Mouse (Mus musculus) liver, embryonic 12.5 days (tissue): ENCODE results near the gene Parp9. TPM values are rescaled to one million over a fixed set of nuclear protein-coding genes. Genes with fewer than 3 reads are reported as not detected.
"Not testable (repeated sequence)": the region's sequence is repeated elsewhere in the genome, so short reads cannot be mapped to it uniquely, and the experiment has no call there.

Experiments
- ATAC-seq: fragments of 200-750 bp; cut with Nextera tagmentation; 2 replicates; pipeline ENCODE4 v1.8.0; 2017; ENCODE audit warnings: moderate number of reproducible peaks, mild to moderate bottlenecking, moderate library complexity
- H3K27ac ChIP-seq: fragments of 300-500 bp; sonication (generic); 2 replicates; pipeline ENCODE4 v1.5.1; 2016; ENCODE audit warnings: mild to moderate bottlenecking
- H3K27me3 ChIP-seq: fragments of 300-500 bp; sonication (generic); replicated peaks from 2 replicates; pipeline ENCODE4 v1.6.1; 2016; ENCODE audit warnings: mild to moderate bottlenecking, moderate library complexity
- H3K36me3 ChIP-seq: fragments of 300-500 bp; sonication (generic); 2 replicates; pipeline ENCODE4 v1.6.1; 2016; ENCODE audit warnings: mild to moderate bottlenecking, moderate library complexity
- H3K4me1 ChIP-seq: fragments of 300-500 bp; sonication (generic); 2 replicates; pipeline ENCODE4 v1.6.1; 2016
- H3K4me2 ChIP-seq: fragments of 300-500 bp; sonication (generic); 2 replicates; pipeline ENCODE4 v1.6.1; 2016; ENCODE audit warnings: mild to moderate bottlenecking, moderate library complexity
- H3K4me3 ChIP-seq: fragments of 300-500 bp; sonication (generic); 2 replicates; pipeline ENCODE4 v1.5.1; 2016; ENCODE audit warnings: mild to moderate bottlenecking, moderate library complexity
- H3K9ac ChIP-seq: fragments of 300-500 bp; sonication (generic); 2 replicates; pipeline ENCODE4 v1.6.1; 2016; ENCODE audit warnings: mild to moderate bottlenecking, moderate library complexity
- H3K9me3 ChIP-seq: fragments of 300-500 bp; sonication (generic); replicated peaks from 2 replicates; pipeline ENCODE4 v1.6.1; 2016; ENCODE audit warnings: mild to moderate bottlenecking, moderate library complexity
- WGBS: fragments of 180-500 bp; shearing (Covaris S2); methylation state at CpG from one replicate; pipeline ENCODE4 v1.1.7; 2016; ENCODE audit not compliant: insufficient replicate concordance; 5-methylcytosine and 5-hydroxymethylcytosine counted together
- polyA plus RNA-seq: library from polyadenylated mRNA; unstranded; fragments of >200 nt; fragmentation: Nextera tagmentation; extraction: Ambion mirVana; gene quantifications from 2 replicates; pipeline ENCODE4 v1.2.1, GENCODE M21; 2016

Parp9 gene
- polyA plus RNA-seq, 1 experiment from 2014 or later = 5.8 TPM

- Histone ChIP-seq H3K9ac (peak overlapping the region; percentile 81), H3K27me3 (no peaks in the 10 kb centered on the region)
- 5% methylated on average over 6 of the region's 6 CpGs for WGBS
These were observed 991 bp downstream of the Parp9 start for GRCm38 (mm10) chr16:35939261-35939660.

GRCm38 (mm10) chr16:35939690-35940089 is 1.4 kb downstream of the Parp9 start:
- peak overlapping the region; percentile 86 for H3K4me3 ChIP-seq
- peaks cover 4% of the 10 kb centered on the region; the same call in 1 of the 2 replicates for H3K36me3 ChIP-seq
- H3K27ac ChIP-seq = peak overlapping the region; percentile 61; the same call in 1 of the 2 replicates
- WGBS = 7% methylated on average over 9 of the region's 9 CpGs
- peak overlapping the region; percentile 92 for H3K4me2 ChIP-seq
- peak; percentile 71 for ATAC-seq
- H3K27me3 ChIP-seq = no peaks in the 10 kb centered on the region
- H3K9ac ChIP-seq = peak overlapping the region; percentile 81
- peaks cover 15% of the 10 kb centered on the region for H3K4me1 ChIP-seq
- H3K9me3 ChIP-seq = no peaks in the 10 kb centered on the region

More at GRCm38 (mm10) chr16:35939261-35939660, 991 bp downstream of the Parp9 start:
- Histone ChIP-seq H3K9me3 (no peaks in the 10 kb centered on the region), H3K27ac (peak overlapping the region; percentile 61; the same call in 1 of the 2 replicates), H3K4me2 (peak overlapping the region; percentile 92), H3K4me1 (peaks cover 15% of the 10 kb centered on the region), H3K36me3 (peaks cover 4% of the 10 kb centered on the region; the same call in 1 of the 2 replicates), H3K4me3 (peak overlapping the region; percentile 86)
- peak; percentile 58 for ATAC-seq

GRCm38 (mm10) chr16:35941382-35941781 is 3.1 kb downstream of the Parp9 start:
- WGBS = 63% methylated on average over 7 of the region's 7 CpGs
- peaks cover 15% of the 10 kb centered on the region for H3K4me1 ChIP-seq
- no peak overlapping the region for H3K4me2 ChIP-seq
- H3K27me3 ChIP-seq = no peaks in the 10 kb centered on the region
- no peaks in the 10 kb centered on the region for H3K9me3 ChIP-seq
- H3K27ac ChIP-seq = no peak overlapping the region
- ATAC-seq = no peak
- no peak overlapping the region for H3K4me3 ChIP-seq
- peaks cover 4% of the 10 kb centered on the region; the same call in 1 of the 2 replicates for H3K36me3 ChIP-seq
- H3K9ac ChIP-seq = no peak overlapping the region

GRCm38 (mm10) chr16:35949264-35949663 is 11.0 kb downstream of the Parp9 start:
- Histone ChIP-seq H3K27me3 (no peaks in the 10 kb centered on the region), H3K27ac (no peak overlapping the region), H3K4me1 (no peaks in the 10 kb centered on the region), H3K36me3 (no peaks in the 10 kb centered on the region), H3K4me2 (no peak overlapping the region), H3K4me3 (no peak overlapping the region), H3K9ac (no peak overlapping the region), H3K9me3 (no peaks in the 10 kb centered on the region)
- ATAC-seq = no peak
- WGBS = 64% methylated on average over 5 of the region's 5 CpGs

- H3K27me3 ChIP-seq = no peaks in the 10 kb centered on the region
- ATAC-seq = no peak
- H3K9me3 ChIP-seq = no peaks in the 10 kb centered on the region
- no peak overlapping the region for H3K9ac ChIP-seq
- no peaks in the 10 kb centered on the region for H3K36me3 ChIP-seq
- H3K4me1 ChIP-seq = no peaks in the 10 kb centered on the region
- no peak overlapping the region for H3K27ac ChIP-seq
- no peak overlapping the region for H3K4me3 ChIP-seq
- WGBS = 80% methylated on average over 3 of the region's 3 CpGs
- H3K4me2 ChIP-seq = no peak overlapping the region
These were observed 12.9 kb downstream of the Parp9 start for GRCm38 (mm10) chr16:35951216-35951615.

- no peak overlapping the region for H3K27ac ChIP-seq
- no peak for ATAC-seq
- H3K36me3 ChIP-seq = peaks cover 2% of the 10 kb centered on the region; the same call in 1 of the 2 replicates
- WGBS = 62% methylated on average over 5 of the region's 5 CpGs
- no peak overlapping the region for H3K9ac ChIP-seq
- H3K4me1 ChIP-seq = no peaks in the 10 kb centered on the region
- H3K27me3 ChIP-seq = no peaks in the 10 kb centered on the region
- H3K4me2 ChIP-seq = no peak overlapping the region
- H3K9me3 ChIP-seq = no peaks in the 10 kb centered on the region
- no peak overlapping the region for H3K4me3 ChIP-seq
These were observed 14.4 kb downstream of the Parp9 start for GRCm38 (mm10) chr16:35952628-35953130.

- not testable (repeated sequence) for H3K9ac ChIP-seq, ATAC-seq, H3K4me2 ChIP-seq, H3K4me1 ChIP-seq, H3K4me3 ChIP-seq, H3K27me3 ChIP-seq, H3K36me3 ChIP-seq, H3K9me3 ChIP-seq, H3K27ac ChIP-seq
- WGBS = 62% methylated on average over 3 of the region's 4 CpGs
These were observed 27.7 kb downstream of the Parp9 start for GRCm38 (mm10) chr16:35965991-35966390.

GRCm38 (mm10) chr16:35966411-35967115 is 28.3 kb downstream of the Parp9 start:
- Histone ChIP-seq H3K4me2 (no peak overlapping the region), H3K27me3 (no peaks in the 10 kb centered on the region), H3K9me3 (no peaks in the 10 kb centered on the region), H3K9ac (no peak overlapping the region), H3K4me1 (no peaks in the 10 kb centered on the region), H3K36me3 (0 out of 2 replicates have a peak, but pooled peaks cover 3% of the 10 kb centered on the region), H3K4me3 (no peak overlapping the region), H3K27ac (no peak overlapping the region)
- ATAC-seq = no peak
- 52% methylated on average over 5 of the region's 5 CpGs for WGBS

- Histone ChIP-seq H3K4me1 (no peaks in the 10 kb centered on the region), H3K9ac (no peak overlapping the region), H3K9me3 (no peaks in the 10 kb centered on the region), H3K36me3 (0 out of 2 replicates have a peak, but pooled peaks cover 3% of the 10 kb centered on the region), H3K4me3 (no peak overlapping the region), H3K27me3 (no peaks in the 10 kb centered on the region), H3K27ac (no peak overlapping the region), H3K4me2 (no peak overlapping the region)
- no peak for ATAC-seq
- 79% methylated on average over 4 of the region's 4 CpGs for WGBS
These were observed 29.0 kb downstream of the Parp9 start for GRCm38 (mm10) chr16:35967319-35967718.

- Histone ChIP-seq H3K36me3 (0 out of 2 replicates have a peak, but pooled peaks cover 3% of the 10 kb centered on the region), H3K27ac (no peak overlapping the region), H3K4me1 (no peaks in the 10 kb centered on the region), H3K4me3 (no peak overlapping the region), H3K27me3 (no peaks in the 10 kb centered on the region), H3K4me2 (no peak overlapping the region), H3K9me3 (no peaks in the 10 kb centered on the region), H3K9ac (no peak overlapping the region)
- 55% methylated on average over 2 of the region's 2 CpGs for WGBS
- no peak for ATAC-seq
These were observed 29.9 kb downstream of the Parp9 start for GRCm38 (mm10) chr16:35968149-35968548.

GRCm38 (mm10) chr16:35974021-35974420 is 35.8 kb downstream of the Parp9 start:
- no peak overlapping the region for H3K4me3 ChIP-seq
- no peaks in the 10 kb centered on the region for H3K36me3 ChIP-seq
- H3K4me1 ChIP-seq = no peaks in the 10 kb centered on the region
- H3K9me3 ChIP-seq = no peaks in the 10 kb centered on the region
- no peak overlapping the region for H3K4me2 ChIP-seq
- ATAC-seq = no peak
- WGBS = 39% methylated on average over 1 of the region's 1 CpGs
- no peaks in the 10 kb centered on the region for H3K27me3 ChIP-seq
- H3K27ac ChIP-seq = no peak overlapping the region
- no peak overlapping the region for H3K9ac ChIP-seq

GRCm38 (mm10) chr16:35978450-35978849 is 40.2 kb downstream of the Parp9 start, which contains the start of gene Kpna1:
Kpna1 (plus strand) TSS chr16:35978750.
- not testable (repeated sequence) for ATAC-seq
- peaks cover 14% of the 10 kb centered on the region for H3K4me1 ChIP-seq

More at GRCm38 (mm10) chr16:35978450-35978849, 40.2 kb downstream of the Parp9 start, which contains the start of gene Kpna1:
- H3K4me3 ChIP-seq, H3K27me3 ChIP-seq, H3K36me3 ChIP-seq, H3K4me2 ChIP-seq, H3K9ac ChIP-seq, H3K9me3 ChIP-seq, H3K27ac ChIP-seq: not testable (repeated sequence)
- WGBS = 91% methylated on average over 1 of the region's 1 CpGs
